Mouse (Mus musculus) stomach, embryonic 15.5 days (tissue): ENCODE results near the gene U2surp. TPM values are rescaled to one million over a fixed set of nuclear protein-coding genes. Genes with fewer than 3 reads are reported as not detected.
A peak's percentile ranks its signal among the peaks of the same experiment; 100 is the strongest.

Source experiments
- ATAC-seq: fragments of 200-750 bp; cut with Nextera tagmentation; 2 replicates; pipeline ENCODE4 v1.8.0; 2017; ENCODE audit warnings: low read depth, moderate number of reproducible peaks, moderate TSS enrichment; ENCODE audit not compliant: insufficient read depth, low FRiP score
- H3K27ac ChIP-seq: fragments of 300-500 bp; sonication (generic); 2 replicates; pipeline ENCODE4 v1.5.1; 2015; ENCODE audit warnings: mild to moderate bottlenecking, inconsistent platforms
- H3K27me3 ChIP-seq: fragments of 300-500 bp; sonication (generic); replicated peaks from 2 replicates; pipeline ENCODE4 v1.6.1; 2015; ENCODE audit warnings: inconsistent platforms
- H3K36me3 ChIP-seq: fragments of 300-500 bp; sonication (generic); 2 replicates; pipeline ENCODE4 v1.6.1; 2015; ENCODE audit warnings: inconsistent platforms
- H3K4me1 ChIP-seq: fragments of 300-500 bp; sonication (generic); 2 replicates; pipeline ENCODE4 v1.6.1; 2015; ENCODE audit warnings: inconsistent platforms
- H3K4me2 ChIP-seq: fragments of 300-500 bp; sonication (generic); 2 replicates; pipeline ENCODE4 v1.6.1; 2015; ENCODE audit warnings: mild to moderate bottlenecking, inconsistent platforms
- H3K4me3 ChIP-seq: fragments of 300-500 bp; sonication (generic); replicated peaks from 2 replicates; pipeline ENCODE4 v1.5.1; 2015; ENCODE audit warnings: inconsistent platforms
- H3K9ac ChIP-seq: fragments of 300-500 bp; sonication (generic); 2 replicates; pipeline ENCODE4 v1.6.1; 2015; ENCODE audit warnings: inconsistent platforms
- H3K9me3 ChIP-seq: fragments of 300-500 bp; sonication (generic); 2 replicates; pipeline ENCODE4 v1.6.1; 2016; ENCODE audit warnings: inconsistent platforms
- WGBS: fragments of 180-500 bp; shearing (Covaris S2); methylation state at CpG from one replicate; pipeline ENCODE4 v1.1.7; 2015; 5-methylcytosine and 5-hydroxymethylcytosine counted together
- polyA plus RNA-seq: library from polyadenylated mRNA; unstranded; fragments of >200 nt; fragmentation: Nextera tagmentation; extraction: Ambion mirVana; gene quantifications from 2 replicates; pipeline ENCODE4 v1.2.1, GENCODE M21; 2015

The U2surp gene
- polyA plus RNA-seq = 123 and 140 TPM in 2 replicates

DNA sequence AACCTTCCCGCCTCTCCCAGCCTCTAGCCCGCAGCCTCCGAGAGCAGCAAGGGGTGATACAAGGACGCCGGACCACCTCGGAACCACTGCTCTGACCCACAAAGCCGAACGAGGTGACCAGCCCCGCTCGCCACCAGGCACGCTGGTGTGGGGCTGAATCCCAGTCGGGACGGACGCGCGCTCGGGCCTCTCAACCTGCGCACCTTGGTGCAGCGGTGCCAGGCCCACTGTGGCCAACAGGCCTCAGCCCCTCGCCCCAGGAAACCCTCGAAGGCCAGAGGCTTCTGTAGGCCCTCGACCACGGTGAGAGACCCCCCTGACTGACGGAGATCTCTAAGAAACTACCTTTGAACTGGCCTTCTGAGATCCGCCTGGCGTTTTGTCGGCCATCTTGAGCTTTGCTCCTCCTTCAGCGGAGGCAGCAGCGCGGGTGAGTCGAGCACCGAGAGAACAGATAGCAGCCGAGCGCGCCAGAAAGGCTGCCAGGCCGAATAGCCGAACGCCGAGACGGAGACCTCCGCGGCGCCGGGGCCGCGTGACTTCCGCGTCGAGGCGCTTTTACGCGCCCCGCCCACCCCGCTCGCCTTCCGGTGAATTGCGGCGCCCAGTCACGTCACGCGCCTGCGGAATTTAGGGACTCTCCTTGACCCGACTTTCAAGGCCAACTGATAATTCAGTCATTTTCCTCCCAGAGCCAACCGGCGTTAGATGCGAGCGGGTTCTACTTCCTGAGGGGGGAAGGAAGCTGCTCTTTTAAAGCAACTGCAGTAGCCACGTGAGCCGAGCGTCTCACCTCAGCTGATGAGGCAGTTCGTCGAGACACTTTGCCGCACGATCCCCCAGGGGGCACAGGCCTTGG, at the start of gene U2surp:
U2surp (minus strand) TSS at position 525 of the 859 bp plus-strand sequence.
- H3K27ac ChIP-seq = peak within 1 kb of the TSS; percentile 88
- WGBS = under 1% methylated on average over 74 of the region's 74 CpGs
- peak; percentile 95 for ATAC-seq
- H3K36me3 ChIP-seq = no peaks in the 10 kb centered on the region
- H3K27me3 ChIP-seq = no peaks in the 10 kb centered on the region
- H3K4me2 ChIP-seq = peak within 1 kb of the TSS; percentile 87
- peak within 1 kb of the TSS; percentile 97 for H3K4me3 ChIP-seq
- no peaks in the 10 kb centered on the region for H3K9me3 ChIP-seq
- H3K9ac ChIP-seq = peak within 1 kb of the TSS; percentile 82
- peaks cover 11% of the 10 kb centered on the region for H3K4me1 ChIP-seq

DNA sequence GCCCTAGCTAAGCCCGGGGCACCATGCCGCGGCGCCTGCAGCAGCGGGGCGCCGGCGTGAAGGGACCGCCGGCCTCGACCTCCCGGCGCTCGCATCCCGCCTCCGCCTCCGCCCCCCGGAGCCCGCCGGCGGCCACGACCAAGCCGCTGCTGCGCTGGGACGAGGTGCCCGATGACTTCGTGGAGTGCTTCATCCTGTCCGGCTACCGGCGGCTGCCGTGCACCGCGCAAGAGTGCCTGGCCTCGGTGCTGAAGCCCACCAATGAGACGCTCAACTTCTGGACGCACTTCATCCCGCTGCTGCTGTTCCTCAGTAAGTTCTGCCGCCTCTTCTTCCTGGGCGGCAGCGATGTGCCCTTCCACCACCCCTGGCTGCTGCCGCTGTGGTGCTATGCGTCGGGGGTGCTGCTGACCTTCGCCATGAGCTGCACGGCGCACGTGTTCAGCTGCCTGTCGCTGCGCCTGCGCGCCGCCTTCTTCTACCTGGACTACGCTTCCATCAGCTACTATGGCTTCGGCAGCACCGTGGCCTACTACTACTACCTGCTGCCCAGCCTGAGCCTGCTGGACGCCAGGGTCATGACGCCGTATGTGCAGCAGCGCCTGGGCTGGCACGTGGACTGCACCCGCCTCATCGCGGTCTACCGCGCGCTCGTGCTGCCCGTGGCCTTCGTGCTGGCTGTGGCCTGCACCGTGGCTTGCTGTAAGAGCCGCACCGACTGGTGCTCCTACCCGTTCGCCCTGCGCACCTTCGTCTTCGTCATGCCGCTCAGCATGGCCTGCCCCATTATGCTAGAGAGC, 48.3 kb upstream of the U2surp start:
- peak overlapping the region; percentile 98 for H3K4me2 ChIP-seq
- 11% methylated on average over 76 of the region's 78 CpGs for WGBS
- peak; percentile 44 for ATAC-seq
- peak overlapping the region; percentile 57 for H3K4me3 ChIP-seq
- no peak overlapping the region for H3K27ac ChIP-seq
- H3K4me1 ChIP-seq = peaks cover 12% of the 10 kb centered on the region
- H3K9me3 ChIP-seq = no peaks in the 10 kb centered on the region
- H3K9ac ChIP-seq = no peak overlapping the region
- peaks cover 64% of the 10 kb centered on the region for H3K27me3 ChIP-seq
- H3K36me3 ChIP-seq = no peaks in the 10 kb centered on the region

DNA sequence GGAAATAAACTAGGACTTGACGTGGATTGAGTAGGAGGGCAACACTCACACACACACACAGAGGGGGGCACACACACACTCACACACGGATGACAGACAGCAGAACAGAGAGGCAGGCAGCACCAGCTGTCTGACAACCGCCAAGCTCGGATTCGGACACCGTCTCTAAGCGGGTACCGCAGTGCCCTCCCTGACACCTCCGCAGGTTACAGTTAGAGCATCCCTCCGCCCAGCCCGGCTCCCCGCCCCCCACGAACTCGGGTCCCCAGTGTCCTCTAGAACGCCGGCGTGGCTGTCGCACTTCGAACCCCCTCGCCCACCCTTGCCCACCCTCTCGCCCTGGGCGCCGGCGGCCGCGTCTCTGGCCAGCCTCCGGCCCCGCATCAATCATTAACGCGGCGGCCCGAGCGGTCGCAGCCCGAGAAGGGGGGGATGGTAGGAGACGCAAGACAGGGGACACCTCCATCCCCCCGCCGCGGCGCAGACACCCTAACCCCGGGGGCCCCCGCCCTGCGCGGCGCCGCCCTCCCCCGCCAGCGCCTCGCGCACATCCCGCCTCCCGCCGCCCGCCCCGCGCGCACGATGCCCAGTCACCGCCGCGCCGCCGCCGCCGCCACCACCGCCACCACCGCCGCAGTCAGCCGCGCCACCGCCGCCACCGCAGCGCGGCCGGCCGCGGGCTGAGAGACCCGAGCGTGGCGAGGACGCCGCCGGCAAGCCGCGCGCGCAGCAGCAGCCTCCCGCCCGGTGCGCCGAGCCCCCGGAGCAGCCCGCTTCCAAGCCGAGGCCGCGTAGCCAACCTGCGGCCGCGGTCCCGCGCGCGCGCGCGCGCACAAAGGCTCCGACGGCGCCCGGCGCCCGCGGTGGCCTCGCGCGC, 47.5 kb upstream of the U2surp start, which contains the start of gene Paqr9:
Paqr9 (plus strand) TSS at position 599 of the 877 bp plus-strand sequence.
- Histone ChIP-seq H3K9me3 (no peaks in the 10 kb centered on the region), H3K9ac (no peak within 1 kb of the TSS), H3K4me2 (peak within 1 kb of the TSS; percentile 98), H3K4me3 (peak within 1 kb of the TSS; percentile 57), H3K4me1 (peaks cover 12% of the 10 kb centered on the region), H3K27ac (no peak within 1 kb of the TSS), H3K27me3 (peaks cover 64% of the 10 kb centered on the region), H3K36me3 (no peaks in the 10 kb centered on the region)
- 1% methylated on average over 56 of the region's 118 CpGs for WGBS
- peak; percentile 66; the same call in 1 of the 2 replicates for ATAC-seq

DNA sequence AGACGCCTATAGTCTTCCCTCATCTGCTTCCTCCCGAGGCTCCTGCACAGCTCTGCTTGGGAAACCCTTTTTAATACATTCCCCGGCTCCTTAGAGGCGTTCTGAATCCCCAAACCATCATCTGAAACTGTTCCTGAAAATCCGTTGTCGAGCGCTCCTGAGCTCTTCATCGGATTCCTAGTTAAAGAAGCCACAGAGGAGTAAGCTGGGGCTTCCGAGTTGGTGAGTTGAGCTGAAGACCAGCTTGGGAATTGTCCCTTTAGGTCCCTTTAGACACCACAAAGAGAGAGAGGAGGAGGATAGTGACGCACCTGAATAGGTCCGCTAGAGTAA, 46.9 kb upstream of the U2surp start:
- H3K4me3 ChIP-seq = peak overlapping the region; percentile 57
- H3K9ac ChIP-seq = no peak overlapping the region

DNA sequence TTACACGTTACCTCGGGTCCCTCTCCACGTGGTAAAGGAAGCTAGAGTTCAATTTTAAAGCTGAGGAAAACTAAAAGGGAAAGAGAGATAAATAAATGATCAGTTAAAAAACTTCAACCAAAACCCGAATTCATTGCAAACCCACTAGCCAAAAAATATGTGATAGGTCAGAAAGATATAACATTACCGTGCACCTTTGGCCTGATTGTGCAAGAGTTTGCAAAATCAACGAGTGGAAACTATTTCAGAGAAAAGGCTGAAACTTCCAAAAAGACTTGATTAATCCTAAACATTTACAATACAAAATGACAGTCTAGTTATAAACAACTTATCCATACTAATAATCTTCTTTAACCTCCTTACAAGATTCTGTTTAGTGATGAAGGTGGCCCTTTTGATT, 45.9 kb upstream of the U2surp start:
- H3K4me2 ChIP-seq = no peak overlapping the region
- H3K9me3 ChIP-seq = no peaks in the 10 kb centered on the region
- H3K4me1 ChIP-seq = peaks cover 12% of the 10 kb centered on the region
- H3K27me3 ChIP-seq = peaks cover 57% of the 10 kb centered on the region
- H3K9ac ChIP-seq = no peak overlapping the region
- no peak overlapping the region for H3K27ac ChIP-seq
- H3K36me3 ChIP-seq = no peaks in the 10 kb centered on the region
- H3K4me3 ChIP-seq = no peak overlapping the region
- ATAC-seq = no peak
- 52% methylated on average over 6 of the region's 6 CpGs for WGBS

More for the DNA sequence above, 46.9 kb upstream of the U2surp start:
- no peak overlapping the region for H3K27ac ChIP-seq
- 11% methylated on average over 11 of the region's 11 CpGs for WGBS
- peak overlapping the region; percentile 98 for H3K4me2 ChIP-seq
- no peaks in the 10 kb centered on the region for H3K9me3 ChIP-seq
- peaks cover 61% of the 10 kb centered on the region for H3K27me3 ChIP-seq
- ATAC-seq = no peak
- H3K4me1 ChIP-seq = peaks cover 12% of the 10 kb centered on the region
- no peaks in the 10 kb centered on the region for H3K36me3 ChIP-seq

DNA sequence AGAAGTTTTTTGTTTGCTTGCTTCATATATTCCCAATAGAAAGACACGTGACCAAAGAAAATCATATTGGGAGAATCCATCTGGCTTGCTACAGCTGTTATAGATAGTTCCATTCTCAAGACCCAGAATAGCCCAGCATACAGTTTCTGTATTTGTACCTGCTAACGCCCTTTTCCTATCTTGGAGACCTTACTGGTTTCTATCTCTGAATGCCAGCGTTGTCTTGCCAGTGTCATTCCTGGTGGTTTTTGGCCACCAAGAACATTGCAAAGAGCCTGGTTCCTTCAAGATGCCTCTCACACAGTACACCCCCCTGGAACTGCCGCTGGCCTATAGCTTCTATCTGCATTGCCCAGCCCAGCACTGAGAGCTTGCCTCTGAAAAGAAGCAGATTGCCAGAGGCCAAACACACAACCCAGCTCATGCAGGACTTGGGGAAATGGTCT, 44.3 kb upstream of the U2surp start:
- peak; percentile 25; the same call in 1 of the 2 replicates for ATAC-seq
- no peak overlapping the region for H3K9ac ChIP-seq
- H3K4me3 ChIP-seq = no peak overlapping the region
- H3K27ac ChIP-seq = no peak overlapping the region
- H3K4me1 ChIP-seq = peaks cover 12% of the 10 kb centered on the region
- H3K36me3 ChIP-seq = no peaks in the 10 kb centered on the region
- WGBS = 79% methylated on average over 4 of the region's 4 CpGs
- no peaks in the 10 kb centered on the region for H3K9me3 ChIP-seq
- H3K27me3 ChIP-seq = peaks cover 46% of the 10 kb centered on the region
- no peak overlapping the region for H3K4me2 ChIP-seq

DNA sequence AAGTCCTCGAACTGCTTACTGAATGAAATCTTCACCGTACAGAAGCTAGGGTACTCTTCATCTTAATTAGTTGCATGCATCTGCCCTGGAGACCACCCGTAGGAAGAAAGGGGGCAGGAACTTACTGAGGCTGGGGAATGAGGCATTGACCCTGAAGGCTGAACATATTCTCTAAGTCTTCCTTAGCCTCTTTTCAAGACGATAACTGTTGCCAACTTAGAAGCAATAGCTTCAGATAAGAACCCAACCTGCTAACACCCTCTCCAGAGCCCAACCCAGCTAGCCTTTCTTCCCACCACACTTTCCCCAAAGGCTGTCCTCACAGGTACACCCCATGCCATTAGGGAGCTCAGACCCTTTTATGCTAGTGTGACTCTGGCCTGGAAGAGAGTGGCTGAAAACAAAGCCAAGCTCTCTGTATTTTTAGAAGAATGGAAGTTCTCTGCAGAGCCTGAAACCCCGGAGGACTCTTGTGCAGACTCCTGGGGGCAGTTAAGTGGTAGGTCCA, 43.5 kb upstream of the U2surp start:
- Histone ChIP-seq H3K9me3 (no peaks in the 10 kb centered on the region), H3K27ac (no peak overlapping the region), H3K27me3 (peaks cover 38% of the 10 kb centered on the region), H3K4me1 (peaks cover 10% of the 10 kb centered on the region), H3K36me3 (no peaks in the 10 kb centered on the region), H3K4me3 (no peak overlapping the region), H3K4me2 (no peak overlapping the region), H3K9ac (no peak overlapping the region)
- 77% methylated on average over 5 of the region's 5 CpGs for WGBS
- no peak for ATAC-seq

DNA sequence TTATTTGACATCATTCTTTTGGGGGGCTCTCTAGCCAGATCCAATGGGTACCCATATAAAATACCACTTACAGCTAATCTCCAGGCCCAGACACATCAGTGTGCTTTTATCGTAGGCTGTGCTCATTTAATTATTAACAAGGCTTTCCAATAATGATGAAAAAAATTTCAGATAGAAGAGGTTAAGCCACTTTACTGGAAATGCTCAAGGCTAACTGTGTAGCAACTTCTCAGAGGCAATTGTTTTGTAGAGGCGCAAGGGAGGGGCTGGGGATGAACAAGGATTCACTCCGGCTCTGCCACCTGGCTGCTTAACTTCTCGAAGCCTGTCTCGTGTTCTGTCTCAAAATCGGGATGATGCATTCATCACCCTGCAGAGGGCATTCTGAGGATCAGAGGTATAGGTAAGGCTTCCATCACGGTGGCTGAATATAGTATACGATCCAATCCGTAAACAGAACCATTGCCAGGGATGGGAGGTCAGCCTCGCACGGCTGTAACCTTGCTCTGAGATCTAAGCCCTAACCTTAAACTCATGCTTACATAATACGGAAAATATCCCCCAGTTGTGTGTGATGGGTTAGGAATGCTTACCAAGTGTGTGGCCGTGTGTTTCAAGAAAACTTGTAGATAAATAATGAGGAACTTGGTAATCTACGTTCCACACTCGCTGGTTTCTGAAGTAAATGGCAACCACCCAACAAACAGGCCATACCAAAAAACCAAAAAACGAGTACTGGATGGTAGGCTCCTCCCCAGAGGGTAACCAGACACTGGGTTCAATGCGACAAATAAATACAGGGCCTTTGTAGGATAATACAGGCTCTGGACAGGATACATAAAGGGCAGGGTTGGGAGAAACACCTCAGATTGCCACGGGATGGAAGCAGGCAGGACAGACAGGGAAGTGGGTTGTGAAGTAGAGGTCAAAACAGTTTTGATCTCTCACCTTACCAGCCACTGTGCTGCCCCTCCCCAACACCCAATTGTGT, 42.7 kb upstream of the U2surp start:
- Histone ChIP-seq H3K4me1 (0 out of 2 replicates have a peak, but pooled peaks cover 5% of the 10 kb centered on the region), H3K27me3 (peaks cover 31% of the 10 kb centered on the region), H3K36me3 (no peaks in the 10 kb centered on the region), H3K4me2 (no peak overlapping the region), H3K9me3 (no peaks in the 10 kb centered on the region), H3K4me3 (no peak overlapping the region), H3K27ac (no peak overlapping the region), H3K9ac (no peak overlapping the region)
- 68% methylated on average over 18 of the region's 18 CpGs for WGBS
- no peak for ATAC-seq

DNA sequence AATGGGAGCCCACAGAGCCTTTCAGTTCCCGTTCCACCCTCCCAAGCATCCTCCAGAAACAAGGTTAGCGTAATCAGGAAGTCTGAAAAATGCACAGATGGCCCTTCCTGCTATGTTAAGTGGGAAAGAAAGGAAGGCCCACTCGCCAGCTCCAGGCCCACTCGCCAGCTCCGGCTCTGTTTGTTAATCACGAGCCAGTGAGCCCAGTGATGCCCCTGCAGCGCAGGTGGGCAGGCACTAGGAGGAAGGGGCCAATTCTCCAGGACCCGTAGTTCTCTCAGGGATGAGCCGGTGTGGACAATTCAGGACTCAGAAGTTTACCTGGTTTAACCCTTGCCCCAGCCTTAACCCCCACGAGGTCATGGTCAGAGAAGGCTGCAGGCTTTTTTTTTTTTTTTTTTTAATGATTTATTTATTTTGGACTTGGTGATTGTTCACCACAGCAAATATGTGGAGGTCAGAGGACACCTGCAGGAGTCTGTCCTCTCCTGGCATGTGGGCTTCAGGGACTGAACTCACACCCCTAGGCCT, 40.4 kb upstream of the U2surp start:
- 59% methylated on average over 10 of the region's 10 CpGs for WGBS
- no peak for ATAC-seq
- no peak overlapping the region for H3K9ac ChIP-seq

More for the DNA sequence above, 40.4 kb upstream of the U2surp start:
- Histone ChIP-seq H3K4me1 (no peaks in the 10 kb centered on the region), H3K27ac (no peak overlapping the region), H3K4me3 (no peak overlapping the region), H3K4me2 (no peak overlapping the region), H3K9me3 (no peaks in the 10 kb centered on the region), H3K27me3 (peaks cover 10% of the 10 kb centered on the region; the same call in 1 of the 2 replicates), H3K36me3 (no peaks in the 10 kb centered on the region)
